Mouse (Mus musculus): Measurements from ENCODE around the gene Cfap46. TPM values are rescaled to one million over a fixed set of nuclear protein-coding genes. Genes with fewer than 3 reads are reported as not detected.
A peak's percentile ranks its signal among the peaks of the same experiment; 100 is the strongest.

Gene Cfap46
- 0.19 and 0.21 TPM in 2 replicates for polyA plus RNA-seq (2015; fragmentation: Nextera tagmentation; extraction: Ambion mirVana)

GRCm38 (mm10) chr7:139683706-139684552 lies at the start of gene Cfap46:
Gene Cfap46, minus strand, starts transcription at chr7:139683817.
- Histone ChIP-seq H3K9ac (peak within 1 kb of the TSS; percentile 37), H3K4me3 (replicated peaks) (peak within 1 kb of the TSS; percentile 61), H3K9me3 (replicated peaks) (no peaks in the 10 kb centered on the region), H3K4me2 (peak within 1 kb of the TSS; percentile 91), H3K36me3 (no peaks in the 10 kb centered on the region), H3K27ac (peak within 1 kb of the TSS; percentile 68), H3K27me3 (0 out of 2 replicates have a peak, but pooled peaks cover 7% of the 10 kb centered on the region), H3K4me1 (peaks cover 15% of the 10 kb centered on the region)
- under 1% methylated on average over 31 of the region's 31 CpGs for WGBS
- ATAC-seq (replicated peaks; ENCODE audit: low FRiP score) = peak; percentile 93

DNA sequence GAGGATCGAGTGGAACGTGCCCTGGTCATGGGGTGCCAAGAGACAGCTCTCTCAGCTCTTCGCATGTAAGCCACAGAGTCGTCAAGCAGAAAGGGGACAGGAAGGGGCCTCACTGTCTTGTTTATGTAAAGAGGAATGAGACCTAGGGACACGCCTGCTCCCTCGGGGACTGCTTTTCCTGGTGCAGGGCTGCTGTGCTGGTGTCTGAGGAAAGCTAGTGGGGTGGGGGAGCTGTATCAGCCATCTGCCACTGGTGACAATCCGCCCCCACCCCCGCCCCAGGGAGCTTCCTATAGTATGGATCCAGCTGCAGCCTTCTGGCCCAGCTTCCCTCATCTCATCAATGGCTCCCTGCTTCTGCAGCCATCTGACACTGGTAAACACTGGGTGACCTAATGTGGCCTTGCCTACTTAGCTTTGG lies 47.7 kb upstream of the Cfap46 start:
- Histone ChIP-seq H3K4me3 (replicated peaks) (no peak overlapping the region), H3K4me2 (no peak overlapping the region), H3K27ac (peak overlapping the region; percentile 37; the same call in 1 of the 2 replicates), H3K9ac (no peak overlapping the region), H3K9me3 (replicated peaks) (no peaks in the 10 kb centered on the region), H3K4me1 (peaks cover 11% of the 10 kb centered on the region), H3K27me3 (no peaks in the 10 kb centered on the region), H3K36me3 (no peaks in the 10 kb centered on the region)
- 10% methylated on average over 8 of the region's 8 CpGs for WGBS
- peak; percentile 58; the same call in 1 of the 2 replicates for ATAC-seq (replicated peaks; ENCODE audit: low FRiP score)

DNA sequence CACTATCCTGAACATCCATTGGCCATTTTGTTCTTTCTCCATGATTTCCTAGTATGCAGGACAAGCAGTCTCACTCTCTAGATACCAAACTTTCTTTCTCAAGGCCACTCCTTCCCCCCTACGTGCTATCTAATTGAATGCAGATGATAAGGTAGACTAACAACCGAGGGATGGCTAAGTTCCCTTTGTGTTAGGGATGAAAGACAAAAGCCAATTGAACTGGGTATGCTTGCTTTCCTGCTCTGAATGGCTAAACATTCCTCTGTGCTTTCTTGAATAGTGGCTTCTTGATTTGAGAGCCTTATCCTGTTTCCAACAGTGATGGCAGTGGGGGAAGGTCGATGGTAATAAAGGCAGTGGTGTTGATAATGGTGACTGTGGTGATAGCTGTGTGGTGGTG lies 43.5 kb upstream of the Cfap46 start:
- H3K27ac ChIP-seq = no peak overlapping the region

GRCm38 (mm10) chr7:139725641-139726040 lies 42.0 kb upstream of the Cfap46 start:
- Histone ChIP-seq H3K9me3 (replicated peaks) (no peaks in the 10 kb centered on the region), H3K4me3 (replicated peaks) (no peak overlapping the region), H3K36me3 (no peaks in the 10 kb centered on the region), H3K27ac (no peak overlapping the region), H3K4me2 (no peak overlapping the region), H3K27me3 (no peaks in the 10 kb centered on the region), H3K4me1 (no peaks in the 10 kb centered on the region), H3K9ac (no peak overlapping the region)
- no peak for ATAC-seq (replicated peaks; ENCODE audit: low FRiP score)
- WGBS = 19% methylated on average over 1 of the region's 1 CpGs

More for the DNA sequence above, 43.5 kb upstream of the Cfap46 start:
- Histone ChIP-seq H3K9ac (no peak overlapping the region), H3K9me3 (replicated peaks) (no peaks in the 10 kb centered on the region), H3K27me3 (no peaks in the 10 kb centered on the region), H3K4me2 (no peak overlapping the region), H3K4me3 (replicated peaks) (no peak overlapping the region), H3K36me3 (no peaks in the 10 kb centered on the region), H3K4me1 (peaks cover 11% of the 10 kb centered on the region)
- WGBS = 57% methylated on average over 3 of the region's 3 CpGs
- ATAC-seq (replicated peaks; ENCODE audit: low FRiP score) = no peak

DNA sequence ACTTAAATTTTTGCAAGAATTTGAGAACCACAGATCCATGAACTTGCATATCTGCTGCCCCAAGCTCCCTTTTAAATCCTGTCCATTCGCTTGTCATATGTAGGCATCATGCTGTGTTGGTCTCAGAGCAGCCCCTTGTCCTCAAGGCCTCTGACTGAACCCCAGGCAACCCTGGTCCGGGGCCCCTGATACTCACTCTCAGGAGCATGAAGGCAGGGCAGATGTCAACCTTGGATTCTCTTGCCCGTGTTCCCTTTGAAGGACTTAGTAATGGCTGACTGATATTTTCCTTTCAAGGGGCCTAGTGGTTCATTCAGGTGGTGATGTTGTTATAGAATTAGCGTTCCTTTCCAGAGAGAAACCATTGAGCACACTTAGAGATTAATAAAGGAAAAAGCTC lies 40.4 kb upstream of the Cfap46 start:
- no peak overlapping the region for H3K9ac ChIP-seq
- no peak overlapping the region for H3K27ac ChIP-seq
- no peaks in the 10 kb centered on the region for H3K36me3 ChIP-seq
- no peak overlapping the region for H3K4me3 ChIP-seq (replicated peaks)
- H3K4me2 ChIP-seq = no peak overlapping the region
- WGBS = 81% methylated on average over 4 of the region's 4 CpGs
- no peaks in the 10 kb centered on the region for H3K9me3 ChIP-seq (replicated peaks)
- ATAC-seq (replicated peaks; ENCODE audit: low FRiP score) = no peak
- H3K4me1 ChIP-seq = no peaks in the 10 kb centered on the region
- H3K27me3 ChIP-seq = no peaks in the 10 kb centered on the region

GRCm38 (mm10) chr7:139721196-139721595 lies 37.6 kb upstream of the Cfap46 start:
- ATAC-seq (replicated peaks; ENCODE audit: low FRiP score) = no peak
- no peaks in the 10 kb centered on the region for H3K9me3 ChIP-seq (replicated peaks)
- no peaks in the 10 kb centered on the region for H3K4me1 ChIP-seq
- 89% methylated on average over 2 of the region's 2 CpGs for WGBS
- H3K4me2 ChIP-seq = no peak overlapping the region
- H3K4me3 ChIP-seq (replicated peaks) = no peak overlapping the region
- no peaks in the 10 kb centered on the region for H3K36me3 ChIP-seq
- H3K27ac ChIP-seq = no peak overlapping the region
- H3K9ac ChIP-seq = no peak overlapping the region
- H3K27me3 ChIP-seq = no peaks in the 10 kb centered on the region

- no peaks in the 10 kb centered on the region for H3K9me3 ChIP-seq (replicated peaks)
- no peak overlapping the region for H3K27ac ChIP-seq
- WGBS = 77% methylated on average over 8 of the region's 8 CpGs
- no peak overlapping the region for H3K9ac ChIP-seq
- H3K4me3 ChIP-seq (replicated peaks) = no peak overlapping the region
- no peaks in the 10 kb centered on the region for H3K27me3 ChIP-seq
- H3K4me2 ChIP-seq = no peak overlapping the region
- no peak for ATAC-seq (replicated peaks; ENCODE audit: low FRiP score)
- no peaks in the 10 kb centered on the region for H3K36me3 ChIP-seq
- H3K4me1 ChIP-seq = no peaks in the 10 kb centered on the region
Observed at GRCm38 (mm10) chr7:139717781-139718180, 34.2 kb upstream of the Cfap46 start.

GRCm38 (mm10) chr7:139711821-139712220 lies 28.2 kb upstream of the Cfap46 start:
- Histone ChIP-seq H3K27ac (no peak overlapping the region), H3K36me3 (no peaks in the 10 kb centered on the region), H3K4me3 (replicated peaks) (no peak overlapping the region), H3K9ac (no peak overlapping the region), H3K27me3 (peaks cover 12% of the 10 kb centered on the region), H3K9me3 (replicated peaks) (no peaks in the 10 kb centered on the region), H3K4me2 (no peak overlapping the region), H3K4me1 (no peaks in the 10 kb centered on the region)
- no peak for ATAC-seq (replicated peaks; ENCODE audit: low FRiP score)

DNA sequence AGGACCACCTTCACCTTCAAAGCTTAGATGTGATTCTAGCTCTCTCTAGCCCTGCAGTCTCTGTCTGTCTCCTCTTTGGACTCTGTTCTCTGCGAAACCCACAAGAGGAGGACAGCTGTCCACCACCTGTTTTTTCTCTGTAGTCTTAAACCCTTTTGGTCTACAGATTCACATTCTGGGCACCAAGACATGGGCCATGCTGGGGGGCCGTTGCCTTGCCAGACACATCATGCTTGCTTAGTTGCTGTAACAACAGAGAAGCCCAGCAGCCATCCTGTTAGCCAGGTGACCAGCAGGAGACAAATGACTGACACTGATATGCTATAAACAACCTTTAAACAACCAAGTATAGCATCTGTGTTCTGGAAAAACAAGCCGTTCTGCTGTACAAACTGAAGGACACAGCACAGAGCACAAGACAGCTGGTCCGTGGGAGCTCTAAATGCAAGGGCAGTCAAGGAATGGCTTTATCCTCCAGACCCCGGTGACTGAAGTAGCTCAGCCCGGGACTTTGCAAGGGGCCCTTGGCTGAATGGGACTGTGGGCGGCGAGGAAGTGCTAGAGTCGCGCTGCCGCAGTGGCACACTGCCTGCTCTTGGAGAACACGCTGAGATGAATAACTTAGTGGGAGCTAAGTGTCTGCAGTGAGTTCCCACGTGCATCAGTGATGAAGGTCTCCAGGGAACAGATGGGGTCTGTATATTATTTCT lies 22.9 kb upstream of the Cfap46 start:
- peaks cover 35% of the 10 kb centered on the region for H3K27me3 ChIP-seq
- H3K36me3 ChIP-seq = no peaks in the 10 kb centered on the region
- no peak overlapping the region for H3K9ac ChIP-seq
- 32% methylated on average over 13 of the region's 13 CpGs for WGBS
- no peak overlapping the region for H3K4me3 ChIP-seq (replicated peaks)
- H3K4me2 ChIP-seq = no peak overlapping the region
- no peaks in the 10 kb centered on the region for H3K9me3 ChIP-seq (replicated peaks)
- H3K4me1 ChIP-seq = 0 out of 2 replicates have a peak, but pooled peaks cover 4% of the 10 kb centered on the region
- no peak for ATAC-seq (replicated peaks; ENCODE audit: low FRiP score)
- H3K27ac ChIP-seq = no peak overlapping the region

- Histone ChIP-seq H3K9me3 (replicated peaks) (no peaks in the 10 kb centered on the region), H3K4me1 (0 out of 2 replicates have a peak, but pooled peaks cover 4% of the 10 kb centered on the region), H3K4me3 (replicated peaks) (no peak overlapping the region), H3K27ac (no peak overlapping the region), H3K27me3 (peaks cover 35% of the 10 kb centered on the region), H3K4me2 (no peak overlapping the region), H3K9ac (no peak overlapping the region), H3K36me3 (no peaks in the 10 kb centered on the region)
- 91% methylated on average over 8 of the region's 8 CpGs for whole genome bisulfite sequencing
- ATAC-seq (replicated peaks; ENCODE audit: low FRiP score) = no peak
Observed at GRCm38 (mm10) chr7:139705781-139706180, 22.2 kb upstream of the Cfap46 start.

GRCm38 (mm10) chr7:139705081-139705480 lies 21.5 kb upstream of the Cfap46 start:
- no peak overlapping the region for H3K9ac ChIP-seq
- H3K27ac ChIP-seq = no peak overlapping the region
- H3K27me3 ChIP-seq = peaks cover 35% of the 10 kb centered on the region
- ATAC-seq (replicated peaks; ENCODE audit: low FRiP score) = no peak
- H3K4me2 ChIP-seq = no peak overlapping the region
- H3K36me3 ChIP-seq = no peaks in the 10 kb centered on the region
- WGBS = 68% methylated on average over 4 of the region's 4 CpGs
- 0 out of 2 replicates have a peak, but pooled peaks cover 4% of the 10 kb centered on the region for H3K4me1 ChIP-seq
- no peaks in the 10 kb centered on the region for H3K9me3 ChIP-seq (replicated peaks)
- H3K4me3 ChIP-seq (replicated peaks) = no peak overlapping the region

- Histone ChIP-seq H3K36me3 (no peaks in the 10 kb centered on the region), H3K9ac (no peak overlapping the region)
- 0% methylated on average over 2 of the region's 2 CpGs for WGBS
Observed at GRCm38 (mm10) chr7:139703826-139704199, 20.2 kb upstream of the Cfap46 start.

More at GRCm38 (mm10) chr7:139703826-139704199, 20.2 kb upstream of the Cfap46 start:
- no peaks in the 10 kb centered on the region for H3K9me3 ChIP-seq (replicated peaks)
- no peak overlapping the region for H3K27ac ChIP-seq
- no peak for ATAC-seq (replicated peaks; ENCODE audit: low FRiP score)
- 0 out of 2 replicates have a peak, but pooled peaks cover 4% of the 10 kb centered on the region for H3K4me1 ChIP-seq
- peaks cover 35% of the 10 kb centered on the region for H3K27me3 ChIP-seq
- H3K4me2 ChIP-seq = no peak overlapping the region
- H3K4me3 ChIP-seq (replicated peaks) = no peak overlapping the region
